Mouse (Mus musculus): ENCODE data around the gene Spef1. TPM values are rescaled to one million over a fixed set of nuclear protein-coding genes. Genes with fewer than 3 reads are reported as not detected.
A peak's percentile ranks its signal among the peaks of the same experiment; 100 is the strongest.

The Spef1 gene
- polyA plus RNA-seq, 1 experiment = 8.4 TPM

GRCm38 (mm10) chr2:131222562-131222961, 35.5 kb upstream of the Spef1 start:
- no peak for TF ChIP-seq CTCF (IDR thresholded peaks at IDR 0.05; ENCODE audit: extremely low read depth, insufficient read depth, low read length)
- no peak for TF ChIP-seq POLR2A (IDR thresholded peaks at IDR 0.05; ENCODE audit: extremely low read depth, insufficient read depth, low read length)
- H3K4me3 ChIP-seq (ENCODE audit: insufficient read depth, low read length) = no peak overlapping the region
- no peaks in the 10 kb centered on the region for H3K4me1 ChIP-seq (ENCODE audit: control insufficient read depth, insufficient read depth, low read length)
- no peak overlapping the region for H3K27ac ChIP-seq (ENCODE audit: insufficient read depth, low read length)

GRCm38 (mm10) chr2:131221853-131222515, 34.9 kb upstream of the Spef1 start:
- Histone ChIP-seq H3K4me3 (ENCODE audit: insufficient read depth, low read length) (no peak overlapping the region), H3K27ac (ENCODE audit: insufficient read depth, low read length) (no peak overlapping the region), H3K4me1 (ENCODE audit: control insufficient read depth, insufficient read depth, low read length) (no peaks in the 10 kb centered on the region)
- TF ChIP-seq POLR2A (IDR thresholded peaks at IDR 0.05; ENCODE audit: extremely low read depth, insufficient read depth, low read length) = no peak
- TF ChIP-seq CTCF (IDR thresholded peaks at IDR 0.05; ENCODE audit: extremely low read depth, insufficient read depth, low read length) = no peak

GRCm38 (mm10) chr2:131220030-131220429, 32.9 kb upstream of the Spef1 start:
- no peak for TF ChIP-seq POLR2A (IDR thresholded peaks at IDR 0.05; ENCODE audit: extremely low read depth, insufficient read depth, low read length)
- no peak for TF ChIP-seq CTCF (IDR thresholded peaks at IDR 0.05; ENCODE audit: extremely low read depth, insufficient read depth, low read length)
- H3K27ac ChIP-seq (ENCODE audit: insufficient read depth, low read length) = no peak overlapping the region
- no peaks in the 10 kb centered on the region for H3K4me1 ChIP-seq (ENCODE audit: control insufficient read depth, insufficient read depth, low read length)
- H3K4me3 ChIP-seq (ENCODE audit: insufficient read depth, low read length) = no peak overlapping the region

- Histone ChIP-seq H3K27ac (ENCODE audit: insufficient read depth, low read length) (no peak overlapping the region), H3K4me1 (ENCODE audit: control insufficient read depth, insufficient read depth, low read length) (peaks cover 3% of the 10 kb centered on the region), H3K4me3 (ENCODE audit: insufficient read depth, low read length) (no peak overlapping the region)
- TF ChIP-seq CTCF (IDR thresholded peaks at IDR 0.05; ENCODE audit: extremely low read depth, insufficient read depth, low read length) = no peak
Measured at GRCm38 (mm10) chr2:131215941-131216858, 29.1 kb upstream of the Spef1 start.

- Histone ChIP-seq H3K4me3 (ENCODE audit: insufficient read depth, low read length) (no peak overlapping the region), H3K27ac (ENCODE audit: insufficient read depth, low read length) (no peak overlapping the region), H3K4me1 (ENCODE audit: control insufficient read depth, insufficient read depth, low read length) (peaks cover 5% of the 10 kb centered on the region)
- TF ChIP-seq POLR2A (IDR thresholded peaks at IDR 0.05; ENCODE audit: extremely low read depth, insufficient read depth, low read length) = no peak
- TF ChIP-seq CTCF (IDR thresholded peaks at IDR 0.05; ENCODE audit: extremely low read depth, insufficient read depth, low read length) = no peak
Measured at GRCm38 (mm10) chr2:131213773-131214172, 26.7 kb upstream of the Spef1 start.

GRCm38 (mm10) chr2:131211026-131211615, 24.0 kb upstream of the Spef1 start:
- H3K4me3 ChIP-seq (ENCODE audit: insufficient read depth, low read length) = peak overlapping the region; percentile 86
- H3K4me1 ChIP-seq (ENCODE audit: control insufficient read depth, insufficient read depth, low read length) = peaks cover 5% of the 10 kb centered on the region
- TF ChIP-seq CTCF (IDR thresholded peaks at IDR 0.05; ENCODE audit: extremely low read depth, insufficient read depth, low read length) (no peak), POLR2A (IDR thresholded peaks at IDR 0.05; ENCODE audit: extremely low read depth, insufficient read depth, low read length) (no peak)
- peak overlapping the region; percentile 8; the same call in 1 of the 2 replicates for H3K27ac ChIP-seq (ENCODE audit: insufficient read depth, low read length)

- H3K4me1 ChIP-seq (ENCODE audit: control insufficient read depth, insufficient read depth, low read length) = peaks cover 5% of the 10 kb centered on the region
- TF ChIP-seq CTCF (IDR thresholded peaks at IDR 0.05; ENCODE audit: extremely low read depth, insufficient read depth, low read length) = peak; percentile 58
- peak; percentile 95 for TF ChIP-seq POLR2A (IDR thresholded peaks at IDR 0.05; ENCODE audit: extremely low read depth, insufficient read depth, low read length)
- peak overlapping the region; percentile 86 for H3K4me3 ChIP-seq (ENCODE audit: insufficient read depth, low read length)
- H3K27ac ChIP-seq (ENCODE audit: insufficient read depth, low read length) = peak overlapping the region; percentile 98
Measured at GRCm38 (mm10) chr2:131209969-131210792, 23.1 kb upstream of the Spef1 start.

GRCm38 (mm10) chr2:131209125-131209795, 22.2 kb upstream of the Spef1 start:
- H3K27ac ChIP-seq (ENCODE audit: insufficient read depth, low read length) = peak overlapping the region; percentile 98; the same call in 1 of the 2 replicates
- TF ChIP-seq POLR2A (IDR thresholded peaks at IDR 0.05; ENCODE audit: extremely low read depth, insufficient read depth, low read length) (no peak), CTCF (IDR thresholded peaks at IDR 0.05; ENCODE audit: extremely low read depth, insufficient read depth, low read length) (no peak)
- H3K4me1 ChIP-seq (ENCODE audit: control insufficient read depth, insufficient read depth, low read length) = peaks cover 5% of the 10 kb centered on the region
- H3K4me3 ChIP-seq (ENCODE audit: insufficient read depth, low read length) = peak overlapping the region; percentile 86; the same call in 1 of the 2 replicates

Data from cortical plate, adult 2 months (tissue).